Mouse (Mus musculus) kidney, embryonic 15.5 days (tissue): ENCODE data around the gene Spsb3. TPM values are rescaled to one million over a fixed set of nuclear protein-coding genes. Genes with fewer than 3 reads are reported as not detected.

Source experiments
- ATAC-seq: fragments of 200-750 bp; cut with Nextera tagmentation; replicated peaks from 2 replicates; pipeline ENCODE4 v1.8.0; 2017; ENCODE audit warnings: moderate TSS enrichment; ENCODE audit not compliant: low FRiP score
- H3K27ac ChIP-seq: fragments of 300-500 bp; sonication (generic); 2 replicates; pipeline ENCODE4 v1.5.1; 2015; ENCODE audit warnings: mild to moderate bottlenecking, inconsistent platforms
- H3K27me3 ChIP-seq: fragments of 300-500 bp; sonication (generic); 2 replicates; pipeline ENCODE4 v1.6.1; 2015; ENCODE audit warnings: inconsistent platforms
- H3K36me3 ChIP-seq: fragments of 300-500 bp; sonication (generic); 2 replicates; pipeline ENCODE4 v1.6.1; 2015; ENCODE audit warnings: inconsistent platforms
- H3K4me1 ChIP-seq: fragments of 300-500 bp; sonication (generic); 2 replicates; pipeline ENCODE4 v1.6.1; 2015; ENCODE audit warnings: inconsistent platforms
- H3K4me2 ChIP-seq: fragments of 300-500 bp; sonication (generic); 2 replicates; pipeline ENCODE4 v1.6.1; 2015; ENCODE audit warnings: moderate library complexity, mild to moderate bottlenecking, inconsistent platforms
- H3K4me3 ChIP-seq: fragments of 300-500 bp; sonication (generic); replicated peaks from 2 replicates; pipeline ENCODE4 v1.5.1; 2015; ENCODE audit warnings: mild to moderate bottlenecking, inconsistent platforms
- H3K9ac ChIP-seq: fragments of 300-500 bp; sonication (generic); 2 replicates; pipeline ENCODE4 v1.6.1; 2015; ENCODE audit warnings: mild to moderate bottlenecking, inconsistent platforms
- H3K9me3 ChIP-seq: fragments of 300-500 bp; sonication (generic); replicated peaks from 2 replicates; pipeline ENCODE4 v1.6.1; 2016; ENCODE audit warnings: inconsistent platforms
- WGBS: fragments of 180-500 bp; shearing (Covaris S2); methylation state at CpG from one replicate; pipeline ENCODE4 v1.1.7; 2015; ENCODE audit warnings: mixed read lengths; 5-methylcytosine and 5-hydroxymethylcytosine counted together
- polyA plus RNA-seq: library from polyadenylated mRNA; unstranded; fragments of >200 nt; fragmentation: Nextera tagmentation; extraction: Ambion mirVana; gene quantifications from 2 replicates; pipeline ENCODE4 v1.2.1, GENCODE M21; 2015

Spsb3 gene
- polyA plus RNA-seq, 1 experiment from 2014 or later = 43.7 TPM

DNA sequence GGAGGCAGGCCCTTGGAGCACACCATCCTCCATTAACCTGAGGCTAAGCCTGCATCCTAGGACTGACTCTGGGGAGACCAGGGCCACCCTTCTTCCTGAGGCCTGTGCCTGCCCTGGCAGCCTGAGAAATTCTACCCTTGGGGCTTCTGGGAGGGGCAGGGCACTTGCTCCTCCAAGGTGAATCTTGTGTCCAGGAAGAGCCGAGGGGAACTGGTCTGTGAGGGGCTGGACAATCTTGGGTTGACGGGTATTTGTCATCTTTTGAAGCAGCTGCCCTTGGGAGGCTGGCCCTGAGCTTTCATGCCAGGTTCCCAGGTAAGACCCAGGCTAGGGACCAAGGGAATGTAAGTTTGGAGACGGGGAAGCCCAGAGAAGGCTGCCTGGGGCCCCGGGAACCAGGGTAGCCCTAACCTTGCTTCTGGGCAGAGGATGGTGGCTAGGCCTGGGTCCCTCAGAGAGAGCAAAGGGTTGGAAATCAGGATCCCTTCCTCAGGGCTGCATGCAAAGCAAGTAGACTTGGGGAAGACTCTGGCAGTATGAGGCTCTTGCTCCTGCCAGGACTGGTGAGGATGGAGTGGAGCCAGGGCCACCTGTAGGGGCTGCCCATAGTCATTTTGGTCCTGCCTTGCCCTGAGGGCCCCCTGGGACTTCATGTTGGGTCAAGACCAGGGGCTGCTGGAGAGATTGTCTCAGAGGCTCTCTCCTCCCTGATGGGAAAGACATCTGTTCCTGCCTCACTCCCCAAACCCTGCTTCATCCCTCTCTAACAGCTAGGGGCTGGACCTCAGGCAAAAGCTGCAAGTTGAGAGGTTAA, 11.8 kb downstream of the Spsb3 start:
- no peak overlapping the region for H3K27ac ChIP-seq
- no peaks in the 10 kb centered on the region for H3K9me3 ChIP-seq
- ATAC-seq = no peak
- peak overlapping the region; percentile 77; the same call in 1 of the 2 replicates for H3K4me3 ChIP-seq
- H3K4me2 ChIP-seq = 0 out of 2 replicates have a peak overlapping the region, but pooled peaks have one; percentile 97
- 80% methylated on average over 4 of the region's 4 CpGs for WGBS
- no peaks in the 10 kb centered on the region for H3K27me3 ChIP-seq
- peaks cover 41% of the 10 kb centered on the region for H3K4me1 ChIP-seq
- 0 out of 2 replicates have a peak overlapping the region, but pooled peaks have one; percentile 92 for H3K9ac ChIP-seq
- peaks cover 67% of the 10 kb centered on the region for H3K36me3 ChIP-seq

GRCm38 (mm10) chr17:24899153-24899552, 12.7 kb downstream of the Spsb3 start:
- ATAC-seq = no peak
- Histone ChIP-seq H3K4me1 (peaks cover 32% of the 10 kb centered on the region), H3K4me2 (no peak overlapping the region), H3K9me3 (no peaks in the 10 kb centered on the region), H3K27ac (no peak overlapping the region), H3K36me3 (peaks cover 68% of the 10 kb centered on the region), H3K4me3 (no peak overlapping the region), H3K9ac (no peak overlapping the region), H3K27me3 (no peaks in the 10 kb centered on the region)
- 82% methylated on average over 5 of the region's 5 CpGs for WGBS

GRCm38 (mm10) chr17:24900014-24900413, 13.6 kb downstream of the Spsb3 start:
- Histone ChIP-seq H3K9me3 (no peaks in the 10 kb centered on the region), H3K4me3 (no peak overlapping the region), H3K4me1 (peaks cover 29% of the 10 kb centered on the region), H3K36me3 (peaks cover 77% of the 10 kb centered on the region), H3K27ac (no peak overlapping the region), H3K27me3 (no peaks in the 10 kb centered on the region), H3K4me2 (no peak overlapping the region), H3K9ac (no peak overlapping the region)
- ATAC-seq = no peak
- 94% methylated on average over 6 of the region's 6 CpGs for WGBS

DNA sequence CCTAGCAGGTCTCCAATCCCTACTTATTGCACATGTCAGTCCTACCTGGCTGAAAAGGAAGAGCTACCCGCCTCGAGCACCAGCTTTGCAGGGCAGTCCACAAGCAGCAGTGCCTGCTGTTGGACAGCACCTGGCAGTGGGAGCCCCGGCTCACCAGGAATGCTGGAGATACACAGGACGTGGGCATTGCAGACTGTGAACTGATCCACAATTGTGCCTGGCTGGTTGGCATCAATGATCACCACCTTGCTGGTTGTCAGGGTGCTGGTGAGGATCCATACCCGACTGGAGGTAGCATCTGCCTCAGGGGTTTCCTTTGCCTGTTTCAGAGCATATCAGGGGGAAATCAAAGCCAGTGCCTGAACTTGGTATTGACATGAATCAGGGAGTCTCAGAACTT, 15.7 kb downstream of the Spsb3 start:
- Histone ChIP-seq H3K9me3 (no peaks in the 10 kb centered on the region), H3K27me3 (no peaks in the 10 kb centered on the region), H3K9ac (no peak overlapping the region), H3K4me1 (peaks cover 12% of the 10 kb centered on the region), H3K36me3 (peaks cover 98% of the 10 kb centered on the region), H3K4me3 (no peak overlapping the region), H3K27ac (no peak overlapping the region), H3K4me2 (no peak overlapping the region)
- ATAC-seq = no peak
- 91% methylated on average over 5 of the region's 5 CpGs for WGBS

DNA sequence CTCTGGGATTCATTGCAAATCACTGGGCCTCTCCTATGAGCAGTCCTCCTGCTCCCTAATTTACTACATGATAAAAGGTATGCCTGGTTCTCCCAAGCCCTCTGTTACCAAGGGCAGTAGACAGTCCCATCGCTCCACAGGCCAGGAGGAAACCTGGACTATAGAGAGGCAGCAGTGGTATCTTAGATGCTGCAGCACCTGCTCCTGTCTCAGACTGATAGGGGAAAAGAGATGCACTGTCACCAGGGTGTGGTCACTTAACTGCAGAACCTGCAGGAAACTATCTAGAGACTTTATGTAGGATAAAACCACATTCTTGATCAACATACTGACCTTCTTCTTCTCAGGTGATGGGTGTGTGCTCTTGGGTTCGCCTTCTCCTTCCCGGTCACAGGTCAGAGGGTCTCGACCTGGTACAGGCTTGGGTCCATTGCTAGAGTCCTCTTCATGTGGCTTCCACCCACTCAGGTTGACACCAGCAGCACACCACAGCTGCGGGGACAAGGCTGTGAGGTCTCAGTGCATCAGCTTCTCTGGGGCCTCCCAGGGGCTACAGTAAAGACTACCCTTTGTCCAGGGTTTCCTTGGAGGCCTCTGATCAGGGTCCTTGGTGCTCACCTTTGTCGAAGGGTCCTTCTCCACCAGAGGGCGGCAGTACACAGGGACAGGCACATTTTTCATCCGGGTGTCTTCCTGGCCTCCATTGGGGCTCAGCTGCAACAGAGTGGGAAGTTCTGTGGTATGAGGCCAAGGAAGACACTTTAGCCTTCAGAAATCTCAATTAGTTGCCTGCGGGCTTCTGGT, 16.4 kb downstream of the Spsb3 start:
- peaks cover 100% of the 10 kb centered on the region for H3K36me3 ChIP-seq
- H3K27ac ChIP-seq = no peak overlapping the region
- no peaks in the 10 kb centered on the region for H3K9me3 ChIP-seq
- H3K9ac ChIP-seq = no peak overlapping the region
- ATAC-seq = no peak; the same call in 1 of the 2 replicates
- H3K27me3 ChIP-seq = no peaks in the 10 kb centered on the region
- H3K4me2 ChIP-seq = no peak overlapping the region
- H3K4me1 ChIP-seq = peaks cover 4% of the 10 kb centered on the region
- 68% methylated on average over 9 of the region's 9 CpGs for whole genome bisulfite sequencing
- no peak overlapping the region for H3K4me3 ChIP-seq

DNA sequence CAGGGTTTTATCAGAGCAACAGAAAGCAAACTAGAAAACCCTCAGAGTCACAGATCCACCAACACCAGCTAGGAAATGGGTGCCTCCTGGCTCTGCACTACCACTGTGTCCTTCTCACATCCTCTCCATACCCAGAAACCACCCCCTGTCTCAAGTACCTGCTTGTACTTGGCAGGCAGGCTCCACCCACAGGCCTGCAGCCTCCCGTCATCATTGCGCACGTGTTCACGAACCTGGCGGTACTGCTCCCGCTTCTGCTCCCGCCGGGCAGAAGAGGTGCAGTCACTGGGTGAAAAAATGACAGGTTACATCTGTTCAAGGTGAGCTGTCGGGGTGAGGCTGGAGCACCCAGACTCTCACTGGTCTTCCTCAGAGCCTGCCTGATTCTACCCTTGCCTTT, 17.3 kb downstream of the Spsb3 start:
- H3K27ac ChIP-seq = no peak overlapping the region
- ATAC-seq = no peak
- no peaks in the 10 kb centered on the region for H3K9me3 ChIP-seq
- H3K9ac ChIP-seq = no peak overlapping the region
- H3K4me2 ChIP-seq = no peak overlapping the region
- no peak overlapping the region for H3K4me3 ChIP-seq
- no peaks in the 10 kb centered on the region for H3K27me3 ChIP-seq
- no peaks in the 10 kb centered on the region for H3K4me1 ChIP-seq
- peaks cover 100% of the 10 kb centered on the region for H3K36me3 ChIP-seq
- 89% methylated on average over 9 of the region's 9 CpGs for WGBS

DNA sequence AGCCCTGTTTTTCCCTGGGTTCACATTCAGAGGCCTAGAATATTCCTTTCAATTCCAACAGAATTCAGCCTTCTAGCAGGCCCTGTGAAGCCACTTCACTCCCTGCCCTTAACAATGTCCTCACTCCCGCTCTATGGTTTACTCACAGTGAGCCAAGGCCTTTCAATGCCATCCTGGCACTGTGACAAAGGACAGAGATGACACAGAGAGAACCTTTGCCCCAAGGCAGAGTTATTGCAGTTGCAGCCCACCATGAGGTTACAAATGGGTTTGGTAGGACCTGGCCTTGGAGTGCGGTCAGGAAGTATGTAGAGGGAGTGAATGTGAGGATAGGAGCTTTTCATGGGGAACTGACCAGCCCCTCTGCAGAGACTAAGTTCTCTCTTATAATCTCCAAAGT, 21.1 kb downstream of the Spsb3 start:
- 94% methylated on average over 2 of the region's 2 CpGs for WGBS
- H3K36me3 ChIP-seq = peaks cover 100% of the 10 kb centered on the region
- no peak for ATAC-seq

DNA sequence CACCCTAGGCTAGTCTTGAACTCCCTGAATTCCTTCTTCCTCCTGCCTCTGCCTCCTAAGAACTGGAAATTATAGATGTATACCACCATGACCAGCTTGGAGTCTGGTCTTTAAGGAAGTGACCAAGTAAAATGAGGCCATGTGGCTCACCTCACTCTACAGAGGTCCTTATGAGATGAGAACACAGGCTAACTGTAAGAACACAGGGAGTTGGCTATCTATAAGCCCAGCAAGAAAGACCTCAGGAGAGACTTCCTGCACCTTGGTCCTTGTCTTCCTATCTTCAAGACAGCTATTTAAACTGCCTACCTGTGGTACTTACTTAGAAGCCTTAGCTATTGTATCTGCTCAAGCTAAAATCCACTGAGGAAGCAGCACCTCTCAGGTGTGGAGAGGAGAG, 27.5 kb downstream of the Spsb3 start:
- no peak overlapping the region for H3K9ac ChIP-seq

More for the DNA sequence above, 21.1 kb downstream of the Spsb3 start:
- Histone ChIP-seq H3K4me1 (no peaks in the 10 kb centered on the region), H3K9ac (no peak overlapping the region), H3K27ac (no peak overlapping the region), H3K27me3 (no peaks in the 10 kb centered on the region), H3K4me2 (no peak overlapping the region), H3K4me3 (no peak overlapping the region), H3K9me3 (no peaks in the 10 kb centered on the region)

GRCm38 (mm10) chr17:24923246-24923645, 36.8 kb downstream of the Spsb3 start:
- WGBS = 95% methylated on average over 1 of the region's 1 CpGs
- ATAC-seq = no peak
- H3K9me3 ChIP-seq = no peaks in the 10 kb centered on the region
- H3K27ac ChIP-seq = no peak overlapping the region
- no peak overlapping the region for H3K4me2 ChIP-seq
- H3K9ac ChIP-seq = no peak overlapping the region
- H3K4me3 ChIP-seq = no peak overlapping the region
- peaks cover 96% of the 10 kb centered on the region for H3K36me3 ChIP-seq
- H3K4me1 ChIP-seq = no peaks in the 10 kb centered on the region
- H3K27me3 ChIP-seq = no peaks in the 10 kb centered on the region

More for the DNA sequence above, 27.5 kb downstream of the Spsb3 start:
- no peak overlapping the region for H3K4me2 ChIP-seq
- H3K27ac ChIP-seq = no peak overlapping the region
- H3K4me1 ChIP-seq = no peaks in the 10 kb centered on the region
- H3K9me3 ChIP-seq = no peaks in the 10 kb centered on the region
- no peak overlapping the region for H3K4me3 ChIP-seq
- H3K36me3 ChIP-seq = peaks cover 99% of the 10 kb centered on the region
- ATAC-seq = no peak
- no peaks in the 10 kb centered on the region for H3K27me3 ChIP-seq

DNA sequence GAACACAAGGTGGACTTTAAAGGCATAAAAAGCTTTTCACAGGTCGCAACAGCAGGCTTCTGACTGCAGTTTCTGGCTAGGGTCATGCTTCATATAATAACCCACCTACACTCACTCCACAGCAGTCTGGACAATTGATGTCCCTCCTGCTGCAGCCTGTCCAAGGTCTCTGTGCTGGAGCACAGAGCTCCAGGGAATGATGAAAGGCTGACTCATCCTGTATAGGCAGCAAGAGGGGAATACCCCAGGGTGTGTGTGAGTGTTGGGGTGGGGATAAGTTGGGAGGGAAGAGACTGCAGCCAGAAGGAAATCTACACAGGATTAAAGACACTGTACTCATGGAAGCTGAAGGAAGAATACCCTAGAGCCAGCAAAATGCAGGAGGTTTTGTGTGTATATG, 43.1 kb downstream of the Spsb3 start:
- Histone ChIP-seq H3K9me3 (no peaks in the 10 kb centered on the region), H3K9ac (no peak overlapping the region), H3K4me2 (no peak overlapping the region), H3K27me3 (no peaks in the 10 kb centered on the region), H3K4me1 (0 out of 2 replicates have a peak, but pooled peaks cover 4% of the 10 kb centered on the region), H3K4me3 (no peak overlapping the region), H3K36me3 (peaks cover 57% of the 10 kb centered on the region), H3K27ac (no peak overlapping the region)
- 71% methylated on average over 1 of the region's 1 CpGs for WGBS
- ATAC-seq = no peak

GRCm38 (mm10) chr17:24932431-24932830, 46.0 kb downstream of the Spsb3 start:
- H3K36me3 ChIP-seq = peaks cover 27% of the 10 kb centered on the region
- H3K27me3 ChIP-seq = no peaks in the 10 kb centered on the region
- H3K9ac ChIP-seq = no peak overlapping the region
- H3K27ac ChIP-seq = no peak overlapping the region
- no peak overlapping the region for H3K4me2 ChIP-seq
- no peak for ATAC-seq
- H3K9me3 ChIP-seq = no peaks in the 10 kb centered on the region
- H3K4me1 ChIP-seq = peaks cover 19% of the 10 kb centered on the region
- no peak overlapping the region for H3K4me3 ChIP-seq
- 97% methylated on average over 4 of the region's 4 CpGs for WGBS

- no peak for ATAC-seq
- Histone ChIP-seq H3K4me2 (no peak overlapping the region), H3K27ac (no peak overlapping the region), H3K9me3 (no peaks in the 10 kb centered on the region), H3K36me3 (peaks cover 23% of the 10 kb centered on the region), H3K9ac (no peak overlapping the region), H3K4me1 (peaks cover 19% of the 10 kb centered on the region), H3K4me3 (no peak overlapping the region), H3K27me3 (no peaks in the 10 kb centered on the region)
- WGBS = 59% methylated on average over 4 of the region's 4 CpGs
Measured at GRCm38 (mm10) chr17:24933163-24933562, 46.7 kb downstream of the Spsb3 start.
